Mouse (Mus musculus) embryonic facial prominence, embryonic 10.5 days (tissue): Measurements from ENCODE around the gene Myocd. TPM values are rescaled to one million over a fixed set of nuclear protein-coding genes. Genes with fewer than 3 reads are reported as not detected.
A peak's percentile ranks its signal among the peaks of the same experiment; 100 is the strongest.

Source experiments
- DNase-seq: peaks from one replicate; pipeline ENCODE4 v3.0.0-alpha.2; 2017; ENCODE audit warnings: low spot score
- H3K27ac ChIP-seq: fragments of 300-500 bp; sonication (generic); replicated peaks from 2 replicates; pipeline ENCODE4 v1.5.1; 2016; ENCODE audit warnings: mild to moderate bottlenecking
- H3K27me3 ChIP-seq: fragments of 300-500 bp; sonication (generic); replicated peaks from 2 replicates; pipeline ENCODE4 v1.6.1; 2016; ENCODE audit warnings: low read depth, mild to moderate bottlenecking; ENCODE audit not compliant: poor library complexity, severe bottlenecking
- H3K36me3 ChIP-seq: fragments of 300-500 bp; sonication (generic); replicated peaks from 2 replicates; pipeline ENCODE4 v1.6.1; 2016; ENCODE audit warnings: mild to moderate bottlenecking, moderate library complexity
- H3K4me1 ChIP-seq: fragments of 300-500 bp; sonication (generic); 2 replicates; pipeline ENCODE4 v1.6.1; 2016
- H3K4me3 ChIP-seq: fragments of 300-500 bp; sonication (generic); 2 replicates; pipeline ENCODE4 v1.5.1; 2016; ENCODE audit warnings: mild to moderate bottlenecking, moderate library complexity
- H3K9me3 ChIP-seq: fragments of 300-500 bp; sonication (generic); 2 replicates; pipeline ENCODE4 v1.6.1; 2016; ENCODE audit warnings: mild to moderate bottlenecking
- WGBS: fragments of 180-500 bp; shearing (Covaris S2); methylation state at CpG from one replicate; pipeline ENCODE4 v1.1.7; 2016; 5-methylcytosine and 5-hydroxymethylcytosine counted together
- polyA plus RNA-seq: library from polyadenylated mRNA; unstranded; fragments of >200 nt; fragmentation: Nextera tagmentation; extraction: Ambion mirVana; gene quantifications from 2 replicates; pipeline ENCODE4 v1.2.1, GENCODE M21; 2016

Gene Myocd
- polyA plus RNA-seq, 1 experiment from 2014 or later: 1.8 TPM

DNA sequence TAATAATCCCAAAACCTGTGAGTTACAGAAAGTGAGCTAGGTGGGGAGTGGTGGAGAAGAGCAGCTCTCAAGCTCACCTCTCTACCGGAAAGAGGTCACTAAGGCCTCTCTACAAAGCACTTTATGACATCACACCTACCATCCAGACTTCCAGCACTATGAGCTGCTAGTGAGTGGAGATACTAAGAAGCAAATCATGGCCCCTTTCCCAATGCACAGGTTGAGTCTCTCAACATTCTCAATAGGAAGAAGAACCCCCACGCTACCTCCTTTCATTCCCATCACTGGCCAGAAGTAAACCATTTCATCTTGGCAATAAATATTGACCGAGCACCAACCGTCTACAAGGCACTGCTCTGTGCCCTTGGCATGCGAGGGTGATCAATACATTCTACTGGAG, 110.0 kb downstream of the Myocd start, which contains the start of gene 1700086D15Rik:
1700086D15Rik (minus strand) TSS at position 101 of the 400 bp plus-strand sequence.
- DNase-seq: no peak
- Histone ChIP-seq H3K27me3 (peaks cover 23% of the 10 kb centered on the region), H3K9me3 (no peaks in the 10 kb centered on the region), H3K4me1 (peaks cover 16% of the 10 kb centered on the region), H3K27ac (no peak within 1 kb of the TSS), H3K36me3 (no peaks in the 10 kb centered on the region), H3K4me3 (no peak within 1 kb of the TSS)
- 94% methylated on average over 5 of the region's 5 CpGs for WGBS

GRCm38 (mm10) chr11:65158658-65158990, 111.2 kb downstream of the Myocd start:
- H3K4me1 ChIP-seq: peaks cover 16% of the 10 kb centered on the region
- 93% methylated on average over 5 of the region's 5 CpGs for WGBS
- DNase-seq: no peak
- no peaks in the 10 kb centered on the region for H3K36me3 ChIP-seq
- peaks cover 23% of the 10 kb centered on the region for H3K27me3 ChIP-seq
- H3K27ac ChIP-seq: no peak overlapping the region
- no peaks in the 10 kb centered on the region for H3K9me3 ChIP-seq
- H3K4me3 ChIP-seq: no peak overlapping the region

DNA sequence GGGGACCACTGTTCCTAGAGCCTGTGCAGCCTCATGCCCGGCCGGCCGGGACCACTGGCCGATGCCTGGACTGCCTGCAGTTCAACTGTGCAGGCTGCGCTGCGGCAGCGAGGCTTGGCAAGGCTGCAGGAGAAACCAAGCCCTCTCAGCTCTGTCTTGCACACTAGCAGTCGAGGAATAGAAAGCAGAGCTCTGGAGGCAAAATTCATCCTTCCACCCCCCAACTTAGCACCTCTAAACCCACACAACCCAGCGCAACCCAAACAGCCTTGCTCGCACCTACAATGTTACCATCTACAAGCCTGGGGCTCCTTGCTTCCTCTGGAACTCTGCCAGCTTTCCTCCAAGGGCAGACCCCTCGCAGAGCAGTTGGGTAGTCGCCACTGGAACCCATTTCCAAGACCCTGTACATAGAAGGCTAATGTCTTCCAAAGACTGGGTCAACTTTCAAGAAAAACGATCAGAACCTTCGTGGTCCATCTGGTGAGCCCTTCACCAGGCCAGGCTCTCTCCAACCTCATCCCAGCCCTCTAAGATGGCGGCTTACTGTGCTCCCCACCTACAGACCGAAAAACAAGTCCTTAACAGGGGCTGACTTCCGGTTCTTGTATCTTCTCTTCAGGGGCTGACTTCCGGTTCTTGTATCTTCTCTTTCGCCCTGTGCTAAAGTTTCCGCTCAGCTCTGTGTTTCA, 111.7 kb downstream of the Myocd start:
- WGBS: 94% methylated on average over 20 of the region's 20 CpGs
- H3K9me3 ChIP-seq: no peaks in the 10 kb centered on the region
- H3K27me3 ChIP-seq: peaks cover 20% of the 10 kb centered on the region
- peaks cover 16% of the 10 kb centered on the region for H3K4me1 ChIP-seq
- H3K4me3 ChIP-seq: no peak overlapping the region
- no peak for DNase-seq
- no peak overlapping the region for H3K27ac ChIP-seq
- H3K36me3 ChIP-seq: no peaks in the 10 kb centered on the region

DNA sequence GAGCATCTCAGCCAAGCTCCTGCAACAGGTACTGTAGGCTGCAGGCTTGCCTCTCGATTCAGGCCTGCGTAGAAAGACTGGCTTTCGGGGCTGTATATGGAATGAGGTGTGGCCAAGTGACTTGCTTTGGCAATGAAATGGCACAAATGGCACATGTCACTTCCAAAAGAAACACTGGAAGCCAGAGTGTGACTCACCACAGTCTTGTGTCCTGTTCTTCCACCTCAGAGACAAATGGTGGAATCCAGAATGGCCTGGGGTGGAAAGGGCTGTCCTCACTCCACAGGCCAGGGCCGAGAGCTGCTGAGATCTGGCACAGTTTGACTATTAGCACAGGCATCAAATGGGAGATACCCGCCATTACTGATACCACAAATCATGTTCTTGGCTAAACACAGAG, 116.8 kb downstream of the Myocd start:
- 91% methylated on average over 5 of the region's 5 CpGs for WGBS
- Histone ChIP-seq H3K4me3 (no peak overlapping the region), H3K36me3 (no peaks in the 10 kb centered on the region), H3K27me3 (no peaks in the 10 kb centered on the region), H3K9me3 (no peaks in the 10 kb centered on the region), H3K4me1 (peaks cover 9% of the 10 kb centered on the region; the same call in 1 of the 2 replicates), H3K27ac (no peak overlapping the region)
- no peak for DNase-seq

DNA sequence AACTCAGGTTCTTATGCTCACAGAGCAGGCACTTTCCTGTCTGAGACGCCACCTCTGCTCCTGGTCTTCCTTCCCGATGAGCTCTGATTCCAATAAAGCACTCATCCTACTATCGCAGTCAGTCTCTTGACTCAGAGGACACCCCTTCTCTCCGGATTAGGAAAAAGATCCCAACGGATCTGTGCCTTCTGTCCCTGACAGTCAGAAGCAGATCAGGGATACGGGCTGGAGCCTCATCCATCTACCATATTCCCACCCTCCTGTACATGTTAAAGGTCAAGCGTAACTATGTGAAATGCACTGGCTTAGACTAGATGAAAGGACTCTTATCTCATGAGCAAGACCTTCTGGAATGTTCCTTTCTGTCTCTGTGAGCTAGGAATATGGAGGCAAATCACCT, 121.3 kb downstream of the Myocd start:
- Histone ChIP-seq H3K27me3 (no peaks in the 10 kb centered on the region), H3K36me3 (no peaks in the 10 kb centered on the region), H3K4me1 (peaks cover 6% of the 10 kb centered on the region; the same call in 1 of the 2 replicates), H3K27ac (no peak overlapping the region), H3K4me3 (no peak overlapping the region), H3K9me3 (no peaks in the 10 kb centered on the region)
- 89% methylated on average over 7 of the region's 7 CpGs for WGBS
- no peak for DNase-seq

GRCm38 (mm10) chr11:65142838-65143417, 126.9 kb downstream of the Myocd start:
- Histone ChIP-seq H3K36me3 (no peaks in the 10 kb centered on the region), H3K9me3 (no peaks in the 10 kb centered on the region), H3K4me3 (no peak overlapping the region), H3K27me3 (no peaks in the 10 kb centered on the region), H3K4me1 (no peaks in the 10 kb centered on the region), H3K27ac (no peak overlapping the region)
- no peak for DNase-seq
- 78% methylated on average over 4 of the region's 4 CpGs for WGBS

GRCm38 (mm10) chr11:65139030-65139429, 130.8 kb downstream of the Myocd start:
- H3K36me3 ChIP-seq: no peaks in the 10 kb centered on the region
- no peaks in the 10 kb centered on the region for H3K4me1 ChIP-seq
- H3K27me3 ChIP-seq: no peaks in the 10 kb centered on the region
- no peak overlapping the region for H3K4me3 ChIP-seq
- no peak overlapping the region for H3K27ac ChIP-seq
- WGBS: 90% methylated on average over 3 of the region's 3 CpGs
- H3K9me3 ChIP-seq: no peaks in the 10 kb centered on the region
- DNase-seq: no peak

DNA sequence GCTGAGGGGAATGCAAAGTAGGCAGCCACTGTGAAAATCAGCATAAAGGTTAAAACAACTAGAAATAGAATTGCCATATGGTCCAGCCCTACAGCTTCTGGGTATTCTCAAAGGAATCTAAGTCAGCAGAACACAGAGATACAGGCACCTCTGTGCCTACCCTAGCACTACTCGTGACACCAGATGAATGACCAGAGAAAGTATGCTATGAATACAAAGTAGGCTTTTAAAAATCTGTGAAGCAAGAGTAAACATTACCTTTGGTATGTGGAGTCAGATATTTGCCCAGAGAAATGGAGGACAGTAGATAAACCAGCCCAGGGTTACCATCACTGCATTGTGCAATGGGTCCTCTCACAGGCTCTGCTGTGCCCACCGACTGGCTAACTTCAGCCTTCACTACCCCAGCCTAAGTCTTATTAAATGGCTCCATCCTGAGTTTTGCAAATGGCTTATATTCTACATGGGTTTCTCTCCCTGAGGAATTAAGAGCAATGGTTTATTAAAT, 132.6 kb downstream of the Myocd start:
- WGBS: 90% methylated on average over 2 of the region's 2 CpGs
- H3K9me3 ChIP-seq: no peaks in the 10 kb centered on the region
- no peak overlapping the region for H3K27ac ChIP-seq
- H3K4me1 ChIP-seq: no peaks in the 10 kb centered on the region
- H3K27me3 ChIP-seq: no peaks in the 10 kb centered on the region
- no peak for DNase-seq
- H3K36me3 ChIP-seq: no peaks in the 10 kb centered on the region
- no peak overlapping the region for H3K4me3 ChIP-seq

GRCm38 (mm10) chr11:65135251-65135739, 134.5 kb downstream of the Myocd start:
- no peak overlapping the region for H3K27ac ChIP-seq
- WGBS: 84% methylated on average over 8 of the region's 8 CpGs
- no peak overlapping the region for H3K4me3 ChIP-seq
- DNase-seq: no peak
- no peaks in the 10 kb centered on the region for H3K9me3 ChIP-seq
- H3K4me1 ChIP-seq: no peaks in the 10 kb centered on the region
- H3K36me3 ChIP-seq: no peaks in the 10 kb centered on the region
- H3K27me3 ChIP-seq: no peaks in the 10 kb centered on the region

- H3K4me3 ChIP-seq: no peak overlapping the region
- H3K27me3 ChIP-seq: no peaks in the 10 kb centered on the region
- H3K36me3 ChIP-seq: no peaks in the 10 kb centered on the region
- no peak overlapping the region for H3K27ac ChIP-seq
- H3K9me3 ChIP-seq: no peaks in the 10 kb centered on the region
- 88% methylated on average over 4 of the region's 4 CpGs for WGBS
- no peaks in the 10 kb centered on the region for H3K4me1 ChIP-seq
- DNase-seq: no peak
Observed at GRCm38 (mm10) chr11:65133661-65134060, 136.1 kb downstream of the Myocd start.

DNA sequence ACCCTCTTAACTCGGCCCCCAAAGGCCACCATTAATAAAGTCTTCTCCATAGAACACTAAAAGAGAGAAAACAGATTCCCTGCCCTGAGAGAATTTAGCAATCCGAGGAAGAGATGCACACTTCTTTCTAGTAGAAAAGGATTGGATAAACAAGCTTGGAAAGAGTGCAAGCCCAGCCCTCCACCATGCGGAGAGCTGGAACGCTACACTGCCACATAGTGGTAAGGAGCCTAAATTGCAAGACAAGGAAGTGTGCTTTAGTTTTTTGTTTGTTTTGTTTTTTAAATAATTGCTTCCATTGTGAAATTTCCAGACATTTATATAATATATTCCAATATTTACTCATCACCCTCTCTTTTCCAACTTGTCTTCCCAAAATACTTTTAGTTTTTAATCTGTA, 140.7 kb downstream of the Myocd start:
- H3K9me3 ChIP-seq: no peaks in the 10 kb centered on the region
- H3K27ac ChIP-seq: no peak overlapping the region
- 85% methylated on average over 4 of the region's 4 CpGs for WGBS
- H3K4me3 ChIP-seq: no peak overlapping the region
- H3K27me3 ChIP-seq: no peaks in the 10 kb centered on the region
- no peak for DNase-seq
- peaks cover 29% of the 10 kb centered on the region for H3K4me1 ChIP-seq
- H3K36me3 ChIP-seq: no peaks in the 10 kb centered on the region

GRCm38 (mm10) chr11:65128666-65129065, 141.1 kb downstream of the Myocd start:
- Histone ChIP-seq H3K27me3 (no peaks in the 10 kb centered on the region), H3K36me3 (no peaks in the 10 kb centered on the region), H3K27ac (no peak overlapping the region), H3K4me1 (peaks cover 29% of the 10 kb centered on the region), H3K9me3 (no peaks in the 10 kb centered on the region), H3K4me3 (no peak overlapping the region)
- no peak for DNase-seq
- 92% methylated on average over 4 of the region's 4 CpGs for WGBS

- no peaks in the 10 kb centered on the region for H3K9me3 ChIP-seq
- WGBS: 61% methylated on average over 9 of the region's 9 CpGs
- H3K36me3 ChIP-seq: no peaks in the 10 kb centered on the region
- no peak overlapping the region for H3K4me3 ChIP-seq
- H3K4me1 ChIP-seq: peaks cover 29% of the 10 kb centered on the region
- H3K27ac ChIP-seq: peak overlapping the region; percentile 69
- DNase-seq: no peak
- no peaks in the 10 kb centered on the region for H3K27me3 ChIP-seq
Observed at GRCm38 (mm10) chr11:65126566-65126965, 143.2 kb downstream of the Myocd start.
